Mouse (Mus musculus) 3T3-L1 (cell line): ENCODE data around the gene Gm48552.

Experiments used
- DNase-seq: peaks from one replicate; pipeline ENCODE4 v3.0.0-alpha.2; 2015; ENCODE audit warnings: low read depth, low spot score

The Gm48552 gene

GRCm38 (mm10) chr10:81406504-81407440 lies 18.0 kb downstream of the Gm48552 start:
- DNase-seq, result no peak

- peak; percentile 98 for DNase-seq
Observed at GRCm38 (mm10) chr10:81407539-81408423, 19.0 kb downstream of the Gm48552 start.

GRCm38 (mm10) chr10:81408424-81408729 lies 19.6 kb downstream of the Gm48552 start:
- DNase-seq, result no peak

- peak; percentile 70 for DNase-seq
Observed at GRCm38 (mm10) chr10:81408871-81409291, 20.1 kb downstream of the Gm48552 start.

- peak; percentile 46 for DNase-seq
Observed at GRCm38 (mm10) chr10:81409330-81409729, 20.5 kb downstream of the Gm48552 start.

GRCm38 (mm10) chr10:81410350-81410749 lies 21.5 kb downstream of the Gm48552 start:
- DNase-seq, result no peak

GRCm38 (mm10) chr10:81410981-81411380 lies 22.2 kb downstream of the Gm48552 start:
- DNase-seq, result peak; percentile 42

- DNase-seq, result peak; percentile 72
Observed at GRCm38 (mm10) chr10:81411471-81412400, 22.9 kb downstream of the Gm48552 start.

GRCm38 (mm10) chr10:81412586-81413309 lies 23.9 kb downstream of the Gm48552 start:
- peak; percentile 58 for DNase-seq

GRCm38 (mm10) chr10:81413310-81414261 lies 24.8 kb downstream of the Gm48552 start:
- DNase-seq, result no peak

- DNase-seq, result no peak
Observed at GRCm38 (mm10) chr10:81414682-81415081, 25.9 kb downstream of the Gm48552 start.

GRCm38 (mm10) chr10:81415146-81415545 lies 26.3 kb downstream of the Gm48552 start:
- no peak for DNase-seq

- no peak for DNase-seq
Observed at GRCm38 (mm10) chr10:81415549-81416310, 26.9 kb downstream of the Gm48552 start.

GRCm38 (mm10) chr10:81416581-81417226 lies 27.9 kb downstream of the Gm48552 start:
- DNase-seq, result peak; percentile 53

- no peak for DNase-seq
Observed at GRCm38 (mm10) chr10:81417227-81418215, 28.7 kb downstream of the Gm48552 start.

- no peak for DNase-seq
Observed at GRCm38 (mm10) chr10:81418216-81419070, 29.6 kb downstream of the Gm48552 start.
